Mouse (Mus musculus) T-cell, adult 2 months (primary cell): ENCODE data around the gene Pstpip1.

Experiments
- DNase-seq: peaks from one replicate; pipeline ENCODE4 v3.0.0; 2022; ENCODE audit warnings: low spot score

Pstpip1 gene

GRCm38 (mm10) chr9:56089778-56090520, at the start of gene Pstpip1:
TSS of gene Pstpip1 (plus strand) at chr9:56089962.
- peak; percentile 89 for DNase-seq

GRCm38 (mm10) chr9:56041372-56042180, 48.2 kb upstream of the Pstpip1 start, which contains the start of gene Rcn2:
TSS of gene Rcn2 (plus strand) at chr9:56041845.
- peak; percentile 95 for DNase-seq

- no peak for DNase-seq
Observed at GRCm38 (mm10) chr9:56042181-56042621, 47.6 kb upstream of the Pstpip1 start.

- no peak for DNase-seq
Observed at GRCm38 (mm10) chr9:56053796-56054195, 36.0 kb upstream of the Pstpip1 start.

GRCm38 (mm10) chr9:56056147-56056546, 33.6 kb upstream of the Pstpip1 start:
- no peak for DNase-seq

GRCm38 (mm10) chr9:56062336-56062735, 27.4 kb upstream of the Pstpip1 start:
- no peak for DNase-seq

- no peak for DNase-seq
Observed at GRCm38 (mm10) chr9:56065011-56065410, 24.8 kb upstream of the Pstpip1 start.

- no peak for DNase-seq
Observed at GRCm38 (mm10) chr9:56067964-56068363, 21.8 kb upstream of the Pstpip1 start.

GRCm38 (mm10) chr9:56068630-56069029, 21.1 kb upstream of the Pstpip1 start:
- DNase-seq, result no peak

- no peak for DNase-seq
Observed at GRCm38 (mm10) chr9:56072861-56073260, 16.9 kb upstream of the Pstpip1 start.

GRCm38 (mm10) chr9:56074863-56075262, 14.9 kb upstream of the Pstpip1 start:
- DNase-seq, result no peak

- DNase-seq, result peak; percentile 81
Observed at GRCm38 (mm10) chr9:56075264-56075663, 14.5 kb upstream of the Pstpip1 start.

GRCm38 (mm10) chr9:56075901-56076620, 13.7 kb upstream of the Pstpip1 start:
- peak; percentile 77 for DNase-seq

- DNase-seq, result no peak
Observed at GRCm38 (mm10) chr9:56079587-56079986, 10.2 kb upstream of the Pstpip1 start.

- DNase-seq, result no peak
Observed at GRCm38 (mm10) chr9:56086524-56086923, 3.2 kb upstream of the Pstpip1 start.

- peak; percentile 46 for DNase-seq
Observed at GRCm38 (mm10) chr9:56090546-56091225, 924 bp downstream of the Pstpip1 start.

- DNase-seq, result peak; percentile 55
Observed at GRCm38 (mm10) chr9:56092102-56092501, 2.3 kb downstream of the Pstpip1 start.

GRCm38 (mm10) chr9:56097584-56098298, 8.0 kb downstream of the Pstpip1 start:
- no peak for DNase-seq

GRCm38 (mm10) chr9:56100041-56100522, 10.3 kb downstream of the Pstpip1 start:
- peak; percentile 37 for DNase-seq

- no peak for DNase-seq
Observed at GRCm38 (mm10) chr9:56101022-56101421, 11.3 kb downstream of the Pstpip1 start.

GRCm38 (mm10) chr9:56104921-56105320, 15.2 kb downstream of the Pstpip1 start:
- DNase-seq, result no peak
